Mouse (Mus musculus) fibroblast of lung, adult 2 months (primary cell): ENCODE measurements around the gene Gpa33.

Source experiments
- DNase-seq: peaks from one replicate; pipeline ENCODE4 v3.0.0-alpha.2; 2011; ENCODE audit warnings: low read depth

Gene Gpa33

DNA sequence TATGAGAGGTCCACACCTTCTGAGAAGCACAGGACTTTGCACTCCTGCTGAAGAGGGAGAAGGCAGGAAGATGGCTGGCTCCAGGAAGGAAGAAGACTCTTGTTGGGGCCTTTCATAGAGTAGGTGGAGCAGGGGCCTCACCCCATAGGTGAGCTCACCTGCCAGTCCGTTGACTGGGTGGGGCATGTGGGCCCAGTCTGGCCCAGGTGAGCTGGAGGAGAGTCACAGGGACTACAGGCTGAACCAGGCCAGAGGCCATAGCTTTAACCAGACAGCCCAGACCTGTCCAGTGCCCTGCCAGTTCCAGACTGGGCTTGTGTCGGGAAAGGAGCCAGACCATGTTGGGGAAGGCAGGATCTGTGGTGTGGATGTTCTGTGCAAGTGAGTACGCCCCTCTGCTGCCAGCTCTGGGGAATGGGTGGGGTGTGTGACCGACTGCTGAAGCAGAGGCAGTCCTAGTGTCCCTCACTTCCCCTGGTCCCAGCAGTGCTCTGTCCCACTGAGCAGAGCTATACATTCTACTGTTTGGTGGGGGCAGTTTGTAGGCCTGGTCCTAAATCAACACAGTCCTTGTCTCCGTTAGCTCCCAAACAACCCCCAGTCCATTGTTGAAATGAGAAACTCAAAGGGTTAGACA is at the start of gene Gpa33:
TSS of gene Gpa33 (plus strand) at position 15 of the 637 bp plus-strand sequence.
- DNase-seq: no peak

DNA sequence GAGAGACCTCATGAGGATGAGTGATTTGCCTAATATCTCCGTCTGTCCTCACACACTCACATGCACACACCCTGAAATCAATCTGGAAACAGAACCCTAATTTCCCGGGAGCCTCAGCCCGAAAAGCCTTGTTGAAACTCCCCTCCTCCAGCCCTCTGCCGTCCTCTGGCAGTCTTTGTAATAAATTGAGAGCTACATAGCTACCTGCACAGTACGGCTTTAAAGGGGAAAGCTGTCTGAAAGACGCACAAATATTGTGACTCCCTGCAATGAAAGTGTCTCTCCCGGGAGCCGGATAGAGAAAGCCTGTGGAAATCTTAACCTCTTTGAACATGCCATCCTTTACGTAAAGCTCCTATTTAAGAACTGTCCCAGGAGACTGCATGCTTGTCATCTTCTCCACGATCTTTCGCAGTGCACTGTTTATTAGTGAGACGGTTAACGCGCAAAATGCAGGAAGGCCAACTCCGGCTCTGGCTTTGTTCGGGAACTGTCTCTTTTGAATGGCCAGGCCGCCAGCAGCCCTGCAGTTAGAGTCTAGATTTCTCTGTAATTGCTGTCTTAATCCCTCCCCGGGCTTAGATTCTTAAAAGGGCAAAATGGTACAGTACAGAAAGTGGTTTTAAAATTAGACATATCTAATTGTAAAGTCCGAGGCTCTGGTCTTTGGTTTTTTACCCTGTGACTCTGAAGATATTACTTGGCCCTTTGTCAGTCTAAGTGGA is 41.4 kb upstream of the Gpa33 start:
- DNase-seq: no peak

DNA sequence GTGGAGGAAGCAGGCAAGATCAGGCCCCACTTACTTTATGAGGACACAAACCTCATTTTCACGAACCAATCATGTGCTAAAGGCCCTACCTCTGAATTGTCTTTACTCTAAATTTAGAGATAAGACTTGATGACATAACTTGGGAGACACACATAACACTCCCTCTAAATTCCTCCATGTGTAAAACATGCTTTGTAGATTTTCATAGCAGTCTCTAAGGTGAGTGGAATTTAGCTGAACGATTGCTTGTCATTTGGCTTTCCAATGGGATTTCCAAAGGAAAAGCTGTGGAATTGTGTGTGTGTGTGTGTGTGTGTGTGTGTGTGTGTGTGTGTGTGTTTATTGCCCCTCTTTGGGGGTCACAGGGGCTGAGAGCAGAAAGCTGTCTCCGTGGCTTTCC is 40.7 kb upstream of the Gpa33 start:
- no peak for DNase-seq

DNA sequence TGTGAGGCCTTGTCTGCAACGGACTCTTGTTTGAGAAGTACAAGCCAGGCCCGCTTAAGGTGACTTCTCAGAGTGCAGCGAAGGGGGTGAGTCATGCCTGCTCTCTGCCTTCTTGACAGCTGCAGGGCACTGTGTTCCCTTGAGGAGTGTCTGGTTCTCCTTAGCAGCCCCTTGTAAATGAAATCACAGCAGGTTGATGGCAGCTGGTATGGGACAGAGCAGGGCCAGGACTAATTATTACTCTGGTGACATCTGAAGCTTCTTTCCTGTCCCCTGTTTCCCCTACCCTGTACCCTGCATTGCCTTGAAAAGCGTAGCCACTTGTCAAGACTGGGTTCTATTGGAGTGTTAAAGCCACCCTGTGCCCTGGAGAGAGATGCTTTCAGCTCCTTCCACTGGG is 40.3 kb upstream of the Gpa33 start:
- DNase-seq: no peak

DNA sequence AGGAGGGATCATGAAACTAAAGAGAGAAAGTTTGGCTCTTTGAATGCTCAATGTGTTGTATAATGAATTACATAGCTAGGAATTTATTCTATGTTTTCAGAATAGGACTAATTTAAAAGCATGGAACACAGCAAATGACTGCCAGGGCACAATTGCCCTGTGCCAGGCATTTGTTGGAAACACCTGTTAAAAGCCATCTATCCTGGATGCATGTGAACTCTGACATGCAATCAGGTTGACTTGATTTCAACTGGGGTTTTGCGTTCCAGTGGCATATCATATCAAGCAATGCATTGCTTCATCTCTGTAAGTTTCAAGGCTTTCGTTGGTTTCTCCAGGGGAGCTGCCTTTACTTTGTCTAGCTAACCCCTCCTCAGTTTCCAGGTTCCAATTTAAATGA is 39.7 kb upstream of the Gpa33 start:
- no peak for DNase-seq

DNA sequence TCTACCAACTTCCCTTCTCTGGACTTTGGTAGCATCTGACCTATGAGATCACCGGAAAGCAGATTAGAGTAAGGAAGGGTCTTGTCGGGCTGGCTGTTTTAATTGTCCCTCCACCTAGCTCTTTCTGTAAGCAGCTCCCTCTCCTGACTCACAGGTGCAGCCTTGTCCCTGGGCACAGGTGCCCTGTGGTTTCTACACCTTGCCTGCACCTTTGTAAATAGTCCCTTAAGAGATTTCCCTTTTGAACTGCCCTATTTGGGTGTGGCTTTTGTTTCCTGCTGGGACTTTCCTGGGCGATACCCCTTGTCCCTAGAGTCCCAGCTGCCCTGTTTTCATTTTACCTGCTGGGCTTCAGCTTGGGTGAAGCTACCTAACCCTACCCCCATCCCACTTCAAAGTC is 35.6 kb upstream of the Gpa33 start:
- DNase-seq: no peak

DNA sequence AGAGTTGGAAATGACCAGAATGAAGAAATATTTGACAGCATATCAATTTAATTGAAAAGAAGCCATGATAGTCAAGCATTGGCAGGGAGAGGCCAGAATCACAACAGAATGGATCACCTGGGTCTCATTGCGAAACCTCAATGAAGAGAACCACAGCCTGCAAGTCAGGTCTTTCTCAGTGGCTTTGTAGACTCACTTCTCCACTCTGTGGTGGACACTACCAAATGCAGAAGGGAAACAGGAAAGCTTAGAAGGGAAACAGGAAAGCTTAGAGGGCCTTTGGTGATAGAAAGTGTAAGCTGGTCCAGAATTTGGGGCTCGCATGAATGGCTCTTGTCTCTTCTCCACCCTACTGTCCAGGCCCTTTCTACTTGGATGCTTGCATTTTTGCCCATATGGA is 31.9 kb upstream of the Gpa33 start:
- no peak for DNase-seq

DNA sequence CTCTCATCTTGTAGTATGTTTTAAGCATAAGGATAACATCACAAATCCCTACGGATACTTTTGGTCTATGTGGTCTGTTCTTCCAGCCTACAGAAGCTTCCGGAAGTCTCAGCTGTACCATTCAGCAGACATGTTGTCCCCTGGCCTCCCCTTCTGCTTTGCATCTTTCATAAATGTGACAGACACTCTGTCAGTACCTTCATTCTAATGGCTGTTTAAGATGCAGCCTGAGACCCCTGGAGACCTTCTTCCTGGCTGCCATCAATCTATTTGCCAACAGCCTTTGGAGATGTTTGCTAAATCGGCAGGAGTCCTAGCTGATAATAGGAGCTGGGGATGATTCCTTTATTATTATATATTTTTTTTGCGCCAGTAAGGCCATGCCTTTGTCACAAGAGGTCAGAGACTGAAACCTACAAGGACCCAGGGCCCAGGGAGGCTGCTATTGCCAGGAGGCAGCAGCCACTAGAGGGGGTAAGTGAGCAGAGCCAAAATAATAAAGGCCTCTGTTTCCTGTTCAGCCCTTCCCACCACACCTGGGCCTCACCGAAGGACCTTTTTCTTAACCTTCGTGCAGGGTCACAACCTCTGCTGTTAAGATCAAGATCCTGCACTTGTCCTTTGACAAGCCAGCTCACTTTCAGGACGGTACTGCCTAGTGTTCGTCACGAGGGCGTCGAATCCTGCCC is 27.0 kb upstream of the Gpa33 start:
- DNase-seq: no peak

DNA sequence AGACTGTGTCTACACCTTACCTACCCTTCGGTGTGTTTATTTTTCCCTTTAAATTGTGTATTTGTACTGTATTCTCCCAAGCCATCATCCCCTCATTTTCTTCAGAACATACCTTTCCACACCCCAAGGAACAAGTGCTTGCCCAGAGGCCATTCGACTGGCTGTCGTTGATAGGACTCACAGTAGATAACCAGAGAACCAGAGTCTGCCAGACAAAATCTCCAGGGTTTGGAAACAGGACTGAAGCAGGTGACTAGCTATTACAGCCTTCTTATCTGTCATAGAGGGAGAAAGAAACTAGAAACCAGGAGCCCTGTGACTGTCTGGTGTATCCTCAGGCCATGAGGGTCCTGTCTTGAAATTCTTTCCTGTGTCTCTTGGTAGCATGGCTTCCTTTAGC is 25.2 kb upstream of the Gpa33 start:
- no peak for DNase-seq

DNA sequence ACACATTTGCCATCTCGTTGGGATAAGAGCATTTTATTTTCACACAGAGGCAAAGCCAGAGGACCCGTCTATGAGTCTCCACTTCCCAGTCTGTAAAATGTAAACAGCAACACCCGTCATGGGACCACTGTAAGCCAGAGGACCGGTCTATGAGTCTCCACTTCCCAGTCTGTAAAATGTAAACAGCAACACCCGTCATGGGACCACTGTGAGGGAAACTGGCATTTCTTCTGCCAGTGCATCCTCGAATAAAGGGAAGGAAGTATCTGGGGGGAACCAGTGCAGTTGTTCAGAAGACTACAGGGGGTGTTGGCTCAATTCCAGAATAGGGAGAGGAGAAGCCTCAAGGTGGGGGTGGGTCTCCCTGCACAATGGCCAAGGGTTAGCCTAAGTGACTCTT is 24.6 kb upstream of the Gpa33 start:
- DNase-seq: no peak

DNA sequence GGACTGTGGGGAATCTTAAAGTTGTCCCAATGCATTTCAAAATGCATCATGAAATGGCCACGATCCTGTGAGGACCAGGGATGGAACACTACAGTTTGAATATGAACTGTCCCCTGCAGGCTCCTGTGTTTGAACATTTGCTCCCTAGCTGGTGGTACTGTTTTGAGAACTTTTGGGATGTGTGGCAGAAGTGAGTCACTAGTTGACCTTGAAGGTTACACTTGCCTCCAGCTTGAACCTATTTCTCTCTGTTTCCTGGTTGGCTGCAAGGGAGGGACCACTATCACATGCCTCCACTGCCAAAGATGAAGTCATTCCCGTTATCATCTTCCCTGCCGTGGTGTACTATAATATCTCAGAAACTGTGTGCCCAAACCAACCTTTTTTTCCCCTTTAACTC is 15.1 kb upstream of the Gpa33 start:
- DNase-seq: no peak

DNA sequence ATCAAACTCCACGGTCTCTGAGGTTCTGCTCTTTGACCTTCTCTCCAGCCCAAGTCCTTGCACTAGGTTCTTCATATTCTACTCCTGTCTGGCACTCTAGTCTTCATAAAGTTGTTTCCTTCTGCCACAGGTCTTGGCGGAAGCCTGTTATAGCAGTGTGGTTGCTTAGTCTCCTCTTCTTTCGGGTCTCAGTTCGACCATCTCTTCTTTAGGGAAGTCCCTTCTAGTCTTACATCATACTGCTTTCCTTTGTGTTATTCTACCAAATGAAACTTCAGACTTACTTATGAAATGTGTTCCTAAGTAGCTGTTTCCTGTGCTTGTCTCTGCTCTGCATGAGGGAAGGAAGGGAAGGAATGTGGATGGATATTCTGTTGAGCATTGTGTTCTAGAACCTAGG is 14.3 kb upstream of the Gpa33 start:
- DNase-seq: no peak

DNA sequence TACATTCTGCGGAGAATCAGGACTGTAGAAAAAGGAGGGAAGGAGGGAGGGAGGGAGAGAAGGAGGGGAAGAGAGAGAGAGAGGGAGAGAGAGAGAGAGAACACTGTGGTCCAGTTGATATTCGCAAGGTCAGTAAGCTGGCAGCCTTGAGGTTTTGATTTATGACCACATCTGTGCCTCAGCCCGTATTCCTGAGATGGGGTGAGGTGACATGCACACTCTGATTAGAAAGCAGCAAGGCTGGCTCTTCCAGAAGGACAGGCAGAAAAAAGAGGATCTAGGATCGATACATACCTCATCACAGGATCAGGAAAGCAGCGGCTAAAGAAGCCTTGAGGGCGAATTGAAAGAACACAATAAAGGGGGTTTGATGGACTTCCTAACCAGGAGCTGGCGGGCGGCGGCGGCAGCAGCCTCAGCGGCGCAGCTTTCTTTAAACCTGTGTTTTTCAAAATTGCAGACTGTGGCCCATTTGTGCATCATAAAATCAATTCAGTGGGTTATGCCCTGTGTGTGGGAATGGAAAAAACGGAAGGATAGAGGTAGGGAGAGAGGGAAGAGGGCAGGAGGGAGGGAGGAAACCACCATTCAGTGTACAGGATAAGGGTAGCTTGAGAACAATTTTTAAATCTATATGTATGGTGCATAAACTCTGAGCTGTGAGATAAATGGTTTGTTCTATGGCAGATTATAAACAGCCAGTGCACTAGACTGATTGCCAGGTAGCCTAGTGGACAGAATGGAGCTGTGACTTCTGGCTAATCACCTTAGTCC is 12.0 kb upstream of the Gpa33 start:
- no peak for DNase-seq

DNA sequence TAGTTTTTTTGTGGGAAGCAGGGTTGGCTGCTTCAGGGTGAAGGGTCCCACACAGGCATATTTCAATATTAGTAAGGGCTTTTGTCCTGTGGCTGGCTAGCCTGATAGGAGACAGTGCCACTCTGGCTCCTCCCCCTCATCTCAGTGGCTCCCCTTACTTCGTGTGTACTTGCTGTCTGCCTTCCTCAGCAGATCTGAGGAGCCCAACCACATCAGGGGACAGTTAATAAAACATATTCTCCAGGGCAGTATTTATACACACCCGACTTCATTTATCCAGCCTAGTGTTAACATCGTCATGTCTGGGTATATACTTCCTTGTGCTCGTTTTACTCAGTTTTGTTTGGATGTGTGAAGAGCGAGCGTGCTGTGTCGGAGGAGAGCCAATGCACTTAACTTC is 7.9 kb upstream of the Gpa33 start:
- DNase-seq: no peak

DNA sequence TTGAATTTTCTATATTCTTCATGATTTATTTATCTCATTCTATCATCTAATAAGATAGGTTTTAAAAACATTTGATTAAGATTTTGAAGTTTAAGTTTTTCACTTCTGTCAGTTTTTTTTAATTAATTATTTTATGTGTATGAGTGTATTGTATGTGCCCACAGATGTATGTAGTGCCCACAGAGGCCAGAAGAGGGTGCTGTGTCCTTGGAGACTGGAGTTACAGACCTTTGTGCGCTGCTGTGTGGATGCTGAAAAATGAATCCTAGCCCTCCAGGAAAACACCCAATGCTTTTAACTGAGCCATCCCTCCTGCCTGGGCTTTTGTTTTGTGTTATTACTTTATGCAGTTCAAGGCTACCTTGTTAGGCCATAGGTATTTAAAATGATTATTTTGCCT is 7.0 kb upstream of the Gpa33 start:
- no peak for DNase-seq

DNA sequence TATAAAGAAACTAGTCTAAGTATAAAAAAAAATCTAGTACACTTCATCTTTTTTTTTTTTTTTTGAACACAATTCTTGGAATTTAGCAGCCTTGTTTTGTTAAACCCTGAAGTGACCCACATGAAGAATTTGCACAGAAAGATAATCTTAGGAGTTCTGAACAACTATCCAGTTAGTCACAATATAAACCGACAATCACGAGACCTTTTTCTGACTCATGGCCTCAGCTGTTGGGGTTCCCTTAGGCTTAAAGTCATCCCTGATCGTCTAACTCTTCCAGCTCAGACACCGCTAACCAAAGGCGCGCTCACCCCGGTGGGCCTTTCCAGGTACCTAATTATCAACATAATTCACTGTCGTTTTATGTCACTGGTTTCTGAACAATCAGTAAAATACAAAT is 6.3 kb upstream of the Gpa33 start:
- peak; percentile 3 for DNase-seq

DNA sequence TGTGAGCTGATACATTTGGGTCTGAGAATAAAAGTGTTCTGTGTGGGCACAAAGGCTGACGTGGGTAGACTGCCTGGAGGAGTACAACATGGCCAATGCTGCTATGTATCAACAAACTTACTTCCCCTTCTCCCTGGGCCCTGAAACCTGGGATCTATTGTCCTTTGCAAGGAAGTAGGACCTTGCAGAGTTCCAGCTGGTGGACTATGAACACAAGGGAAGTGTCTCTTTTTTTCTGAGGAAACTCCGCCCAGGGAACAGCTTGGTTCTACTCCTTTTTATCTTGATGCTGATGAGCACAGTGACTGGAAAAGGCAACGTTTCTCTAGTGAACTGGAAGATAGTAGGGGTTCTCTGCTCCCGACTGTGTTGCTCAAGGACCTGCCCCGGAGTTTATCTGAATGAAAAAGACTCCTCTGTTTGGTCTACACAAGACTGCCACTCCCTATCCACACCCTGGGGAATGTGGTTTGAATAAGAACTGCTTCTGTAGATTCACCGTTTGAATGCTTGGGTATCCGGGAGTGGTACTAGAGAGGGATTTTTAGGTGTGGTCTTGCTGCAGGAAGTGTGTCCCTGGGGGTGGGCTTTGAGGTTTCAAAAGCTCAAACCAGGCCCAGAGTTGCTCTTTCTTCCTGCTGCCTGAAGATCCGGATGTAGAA is 5.0 kb upstream of the Gpa33 start:
- DNase-seq: no peak

DNA sequence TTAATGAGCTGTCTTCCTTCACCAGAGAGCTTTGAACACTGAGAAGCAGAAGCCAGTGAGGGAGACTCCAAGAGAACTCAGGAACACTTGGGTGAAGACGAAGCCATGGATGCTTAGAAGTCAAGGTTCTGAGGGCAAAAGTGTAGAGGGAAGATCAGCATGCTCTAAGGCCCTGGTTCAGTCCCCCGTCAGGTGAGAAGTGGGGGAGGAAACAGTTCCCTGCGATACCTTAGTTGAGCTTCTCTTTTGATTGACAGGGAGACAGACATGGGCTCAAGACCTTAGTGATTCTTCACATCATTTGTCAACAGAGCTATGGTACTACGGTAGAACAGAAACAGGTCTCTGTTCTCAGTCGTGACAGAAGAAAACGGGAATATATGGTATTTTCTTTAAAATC is 3.7 kb upstream of the Gpa33 start:
- no peak for DNase-seq

DNA sequence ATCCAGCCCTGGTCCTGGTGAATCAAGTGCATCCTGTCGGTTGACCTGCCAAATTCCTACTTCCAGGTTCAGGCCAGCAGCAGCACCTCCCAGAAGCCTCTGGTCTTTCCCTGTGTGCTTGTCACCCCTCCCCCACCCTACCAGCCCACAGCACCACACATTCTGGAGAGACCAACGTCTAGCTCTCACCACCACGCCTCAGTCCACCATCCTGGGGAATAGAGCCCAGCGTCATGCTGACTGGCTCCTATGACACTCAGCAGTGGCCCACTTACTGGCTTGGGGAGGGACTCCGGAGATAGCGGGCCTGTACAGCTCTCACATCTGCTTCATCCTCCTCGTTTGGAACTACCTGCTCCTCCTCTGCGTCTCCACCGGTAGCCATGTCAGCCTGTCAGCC is 3.2 kb upstream of the Gpa33 start:
- DNase-seq: no peak

DNA sequence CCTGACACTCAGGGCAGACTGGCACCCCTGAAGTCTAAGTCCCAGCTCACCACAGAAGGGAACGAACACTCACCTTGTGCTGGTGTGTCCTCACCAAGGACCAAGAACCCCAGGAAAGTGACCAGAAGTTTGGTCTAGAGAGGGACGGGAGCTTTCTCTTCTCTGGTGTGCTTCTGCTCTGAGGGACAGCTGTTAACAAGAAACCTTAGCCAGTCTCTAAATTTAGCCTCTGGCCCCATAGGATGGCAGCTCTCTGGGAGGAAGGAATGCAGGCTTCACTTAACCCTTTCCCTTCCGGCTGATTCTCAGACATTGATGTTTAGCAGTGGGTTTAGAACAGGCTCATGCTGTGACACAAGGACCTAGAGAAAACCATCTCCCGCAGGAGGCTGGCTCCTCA is 2.3 kb upstream of the Gpa33 start, which contains the start of gene Dusp27:
TSS of gene Dusp27 (minus strand) at position 204 of the 400 bp plus-strand sequence.
- DNase-seq: no peak

DNA sequence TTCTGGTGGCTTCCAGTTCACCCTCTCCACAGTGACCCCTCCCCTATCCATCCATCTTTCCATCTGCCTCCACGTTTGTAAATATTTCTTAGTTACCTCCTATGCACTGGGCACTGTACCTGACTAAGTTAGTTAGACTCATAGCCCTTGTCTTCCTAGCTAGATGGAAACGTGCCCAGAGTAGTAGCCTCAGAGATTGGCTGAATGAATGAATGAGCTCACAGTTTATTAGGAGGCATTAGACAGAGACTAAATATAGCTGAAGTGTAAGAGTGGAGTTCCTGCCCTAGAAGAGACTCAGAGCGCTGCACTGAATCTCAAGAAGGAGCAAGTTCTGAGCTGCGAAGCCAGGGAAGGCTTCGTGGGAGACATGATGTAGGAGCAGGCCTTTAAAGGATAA is 1.5 kb upstream of the Gpa33 start:
- no peak for DNase-seq

DNA sequence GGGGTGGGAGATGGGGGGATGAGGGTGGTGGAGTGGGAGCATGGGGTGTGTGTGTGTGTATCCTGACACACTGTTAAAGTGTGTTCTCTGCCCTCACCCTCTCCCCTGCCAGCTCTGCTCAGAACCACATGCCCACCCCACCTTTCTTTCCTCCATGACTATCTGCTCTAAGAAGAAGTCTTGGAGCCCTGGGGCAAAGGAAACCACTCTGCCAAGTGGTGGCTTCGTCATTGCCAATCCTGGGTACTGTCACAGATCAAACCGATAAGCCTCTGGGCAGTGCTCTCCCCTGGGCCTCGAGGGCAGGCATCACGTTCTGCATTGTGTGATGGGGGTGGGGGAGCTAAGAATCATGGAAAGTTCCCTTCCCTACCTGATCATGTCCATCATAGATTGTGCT is 2.3 kb downstream of the Gpa33 start:
- DNase-seq: no peak
